Mouse (Mus musculus) hindbrain, embryonic 15.5 days (tissue): Measurements from ENCODE around the gene Ppp1r9a. TPM values are rescaled to one million over a fixed set of nuclear protein-coding genes. Genes with fewer than 3 reads are reported as not detected.

Source experiments
- ATAC-seq: fragments of 200-750 bp; cut with Nextera tagmentation; 2 replicates; pipeline ENCODE4 v1.8.0; 2017; ENCODE audit warnings: low read depth, moderate number of reproducible peaks, moderate TSS enrichment; ENCODE audit not compliant: low FRiP score
- H3K27ac ChIP-seq: fragments of 300-500 bp; sonication (generic); replicated peaks from 2 replicates; pipeline ENCODE4 v1.5.1; 2015; ENCODE audit warnings: mild to moderate bottlenecking, inconsistent platforms
- H3K27me3 ChIP-seq: fragments of 300-500 bp; sonication (generic); 2 replicates; pipeline ENCODE4 v1.6.1; 2015; ENCODE audit warnings: control low read depth, inconsistent platforms
- H3K36me3 ChIP-seq: fragments of 300-500 bp; sonication (generic); 2 replicates; pipeline ENCODE4 v1.6.1; 2015; ENCODE audit warnings: control low read depth, inconsistent platforms
- H3K4me1 ChIP-seq: fragments of 300-500 bp; sonication (generic); replicated peaks from 2 replicates; pipeline ENCODE4 v1.6.1; 2015; ENCODE audit warnings: control low read depth, inconsistent platforms
- H3K4me2 ChIP-seq: fragments of 300-500 bp; sonication (generic); 2 replicates; pipeline ENCODE4 v1.6.1; 2015; ENCODE audit warnings: moderate library complexity, mild to moderate bottlenecking, inconsistent platforms
- H3K4me3 ChIP-seq: fragments of 300-500 bp; sonication (generic); 2 replicates; pipeline ENCODE4 v1.5.1; 2015; ENCODE audit warnings: mild to moderate bottlenecking, inconsistent platforms
- H3K9ac ChIP-seq: fragments of 300-500 bp; sonication (generic); 2 replicates; pipeline ENCODE4 v1.6.1; 2015; ENCODE audit warnings: inconsistent platforms
- H3K9me3 ChIP-seq: fragments of 300-500 bp; sonication (generic); 2 replicates; pipeline ENCODE4 v1.6.1; 2016; ENCODE audit warnings: control low read depth, inconsistent platforms
- WGBS: fragments of 180-500 bp; shearing (Covaris S2); methylation state at CpG from one replicate; pipeline ENCODE4 v1.1.7; 2015; 5-methylcytosine and 5-hydroxymethylcytosine counted together
- polyA plus RNA-seq: library from polyadenylated mRNA; unstranded; fragments of >200 nt; fragmentation: Nextera tagmentation; extraction: Ambion mirVana; gene quantifications from 2 replicates; pipeline ENCODE4 v1.2.1, GENCODE M21; 2015

The Ppp1r9a gene
- polyA plus RNA-seq, 1 experiment from 2014 or later = 36.1 TPM

DNA sequence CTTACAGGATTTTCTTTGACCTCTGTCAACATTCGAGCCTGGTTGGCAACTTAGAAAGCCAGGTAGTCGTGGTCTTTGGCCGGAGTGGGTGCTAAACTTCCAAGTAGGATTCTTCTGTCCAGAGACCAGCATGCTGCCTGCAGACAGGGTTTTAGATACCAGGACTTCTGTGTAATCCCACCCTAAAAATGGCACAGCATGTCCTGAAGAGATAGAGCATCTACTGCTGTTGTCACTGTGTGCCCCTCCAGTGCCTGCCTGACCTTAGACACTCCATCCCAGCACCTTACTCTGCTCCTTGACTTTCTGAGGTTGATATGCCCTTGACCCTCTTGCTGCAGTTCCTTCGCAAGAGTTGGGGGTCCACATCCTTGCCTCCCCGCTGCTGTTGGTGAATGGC is 127.2 kb downstream of the Ppp1r9a start:
- no peak overlapping the region for H3K27ac ChIP-seq
- no peak for ATAC-seq
- 86% methylated on average over 5 of the region's 5 CpGs for WGBS
- H3K27me3 ChIP-seq = no peaks in the 10 kb centered on the region
- no peak overlapping the region for H3K4me3 ChIP-seq
- no peaks in the 10 kb centered on the region for H3K9me3 ChIP-seq
- no peak overlapping the region for H3K4me2 ChIP-seq
- H3K36me3 ChIP-seq = no peaks in the 10 kb centered on the region
- no peaks in the 10 kb centered on the region for H3K4me1 ChIP-seq
- H3K9ac ChIP-seq = no peak overlapping the region

GRCm38 (mm10) chr6:5032986-5033633 is 130.4 kb downstream of the Ppp1r9a start:
- H3K27me3 ChIP-seq = no peaks in the 10 kb centered on the region
- H3K9me3 ChIP-seq = no peaks in the 10 kb centered on the region
- no peak for ATAC-seq
- H3K4me3 ChIP-seq = no peak overlapping the region
- 0 out of 2 replicates have a peak, but pooled peaks cover 6% of the 10 kb centered on the region for H3K4me1 ChIP-seq
- no peak overlapping the region for H3K9ac ChIP-seq
- no peak overlapping the region for H3K4me2 ChIP-seq
- H3K27ac ChIP-seq = no peak overlapping the region
- 93% methylated on average over 5 of the region's 5 CpGs for WGBS
- no peaks in the 10 kb centered on the region for H3K36me3 ChIP-seq

GRCm38 (mm10) chr6:5037225-5037624 is 134.5 kb downstream of the Ppp1r9a start:
- no peak overlapping the region for H3K9ac ChIP-seq
- no peaks in the 10 kb centered on the region for H3K27me3 ChIP-seq
- H3K36me3 ChIP-seq = no peaks in the 10 kb centered on the region
- 68% methylated on average over 4 of the region's 4 CpGs for WGBS
- H3K9me3 ChIP-seq = no peaks in the 10 kb centered on the region
- no peak overlapping the region for H3K4me2 ChIP-seq
- 0 out of 2 replicates have a peak, but pooled peaks cover 6% of the 10 kb centered on the region for H3K4me1 ChIP-seq
- ATAC-seq = no peak; the same call in 1 of the 2 replicates
- no peak overlapping the region for H3K27ac ChIP-seq
- H3K4me3 ChIP-seq = no peak overlapping the region

DNA sequence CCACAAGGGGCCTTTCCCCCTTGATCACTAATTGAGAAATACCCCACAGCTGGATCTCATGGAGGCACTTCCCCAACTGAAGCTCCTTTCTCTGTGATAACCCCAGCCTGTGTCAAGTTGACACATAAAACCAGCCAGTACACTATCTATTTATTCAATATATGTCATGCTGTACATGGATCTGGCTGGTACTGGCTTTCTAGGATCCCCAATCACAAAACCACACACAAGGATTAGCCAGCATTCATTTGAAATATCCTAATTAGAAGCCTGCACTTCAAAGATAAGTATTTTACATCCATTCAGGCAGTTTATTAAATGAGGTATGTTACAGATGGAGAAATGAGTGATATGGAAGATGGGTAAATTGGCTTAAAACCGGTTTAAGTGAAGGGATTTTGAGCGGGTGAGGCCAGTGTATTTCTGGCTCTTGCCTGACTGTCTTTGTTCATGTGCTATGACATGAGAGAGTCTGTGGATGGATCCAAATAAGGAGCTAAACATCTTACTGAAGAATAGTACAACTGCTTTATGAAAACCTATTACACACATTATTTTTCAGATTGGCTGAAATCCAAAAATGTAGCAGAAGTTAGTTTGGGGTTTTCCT is 135.5 kb downstream of the Ppp1r9a start:
- H3K9ac ChIP-seq = no peak overlapping the region
- 0 out of 2 replicates have a peak, but pooled peaks cover 6% of the 10 kb centered on the region for H3K4me1 ChIP-seq
- WGBS = 90% methylated on average over 2 of the region's 2 CpGs
- no peaks in the 10 kb centered on the region for H3K36me3 ChIP-seq
- no peak overlapping the region for H3K4me2 ChIP-seq
- H3K27me3 ChIP-seq = no peaks in the 10 kb centered on the region
- H3K9me3 ChIP-seq = no peaks in the 10 kb centered on the region
- ATAC-seq = no peak
- H3K27ac ChIP-seq = no peak overlapping the region
- H3K4me3 ChIP-seq = no peak overlapping the region

DNA sequence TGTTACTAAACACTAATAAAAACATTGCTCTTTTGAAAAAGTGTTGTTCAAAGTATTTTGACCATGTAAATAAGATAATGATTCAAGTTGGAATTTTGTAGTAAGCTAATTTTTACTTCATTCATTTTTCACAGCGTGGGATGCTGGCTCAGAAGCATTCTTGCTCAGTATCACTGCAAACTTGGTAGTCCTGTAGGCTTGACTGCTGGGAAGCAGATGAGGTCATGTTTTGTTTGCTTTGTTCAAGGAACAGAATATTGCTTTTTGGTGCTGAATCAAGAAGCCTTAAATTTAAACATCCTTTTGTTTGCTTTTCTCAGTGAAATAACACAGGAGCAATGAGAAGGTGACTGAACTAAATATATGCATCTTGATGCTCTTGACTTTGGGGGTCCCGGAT is 136.6 kb downstream of the Ppp1r9a start:
- WGBS = 76% methylated on average over 2 of the region's 2 CpGs
- no peak overlapping the region for H3K4me2 ChIP-seq
- no peak for ATAC-seq
- H3K36me3 ChIP-seq = no peaks in the 10 kb centered on the region
- H3K4me3 ChIP-seq = no peak overlapping the region
- H3K4me1 ChIP-seq = 0 out of 2 replicates have a peak, but pooled peaks cover 6% of the 10 kb centered on the region
- H3K9ac ChIP-seq = no peak overlapping the region
- H3K27me3 ChIP-seq = no peaks in the 10 kb centered on the region
- H3K27ac ChIP-seq = no peak overlapping the region
- H3K9me3 ChIP-seq = no peaks in the 10 kb centered on the region

- Histone ChIP-seq H3K4me3 (no peak overlapping the region), H3K36me3 (no peaks in the 10 kb centered on the region), H3K27me3 (no peaks in the 10 kb centered on the region), H3K27ac (no peak overlapping the region), H3K9ac (no peak overlapping the region), H3K4me1 (no peaks in the 10 kb centered on the region), H3K9me3 (no peaks in the 10 kb centered on the region), H3K4me2 (no peak overlapping the region)
- WGBS = over 99% methylated on average over 6 of the region's 6 CpGs
- no peak for ATAC-seq
These were observed 143.1 kb downstream of the Ppp1r9a start for GRCm38 (mm10) chr6:5045854-5046253.

GRCm38 (mm10) chr6:5048025-5048424 is 145.3 kb downstream of the Ppp1r9a start:
- no peaks in the 10 kb centered on the region for H3K27me3 ChIP-seq
- WGBS = 95% methylated on average over 3 of the region's 3 CpGs
- H3K27ac ChIP-seq = no peak overlapping the region
- H3K4me3 ChIP-seq = no peak overlapping the region
- H3K4me2 ChIP-seq = no peak overlapping the region
- no peaks in the 10 kb centered on the region for H3K36me3 ChIP-seq
- ATAC-seq = no peak
- H3K4me1 ChIP-seq = no peaks in the 10 kb centered on the region
- no peaks in the 10 kb centered on the region for H3K9me3 ChIP-seq
- no peak overlapping the region for H3K9ac ChIP-seq

DNA sequence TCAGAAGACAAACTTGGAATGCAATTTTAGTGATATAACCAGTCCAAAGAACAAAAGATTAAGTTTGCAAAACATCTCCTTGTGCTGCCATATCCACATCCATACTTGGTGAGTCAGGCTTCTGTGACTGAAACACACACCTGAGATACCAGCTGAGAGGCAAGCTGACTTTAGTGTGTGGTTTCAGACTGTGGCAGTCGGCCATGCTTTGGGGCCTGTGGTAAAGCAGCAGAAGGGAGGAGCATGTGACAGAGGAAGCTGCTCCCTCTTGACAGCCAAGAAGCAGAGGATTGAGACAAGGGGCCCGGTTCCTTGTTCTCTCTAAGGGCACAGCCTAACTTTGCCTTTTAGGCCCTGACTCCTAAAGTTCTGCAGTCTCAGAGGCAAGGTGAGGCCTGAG is 149.6 kb downstream of the Ppp1r9a start:
- no peak overlapping the region for H3K9ac ChIP-seq
- WGBS = 79% methylated on average over 2 of the region's 2 CpGs
- no peak overlapping the region for H3K27ac ChIP-seq
- no peaks in the 10 kb centered on the region for H3K9me3 ChIP-seq
- H3K4me1 ChIP-seq = no peaks in the 10 kb centered on the region
- no peak overlapping the region for H3K4me3 ChIP-seq
- H3K36me3 ChIP-seq = no peaks in the 10 kb centered on the region
- no peak overlapping the region for H3K4me2 ChIP-seq
- ATAC-seq = no peak
- H3K27me3 ChIP-seq = no peaks in the 10 kb centered on the region

DNA sequence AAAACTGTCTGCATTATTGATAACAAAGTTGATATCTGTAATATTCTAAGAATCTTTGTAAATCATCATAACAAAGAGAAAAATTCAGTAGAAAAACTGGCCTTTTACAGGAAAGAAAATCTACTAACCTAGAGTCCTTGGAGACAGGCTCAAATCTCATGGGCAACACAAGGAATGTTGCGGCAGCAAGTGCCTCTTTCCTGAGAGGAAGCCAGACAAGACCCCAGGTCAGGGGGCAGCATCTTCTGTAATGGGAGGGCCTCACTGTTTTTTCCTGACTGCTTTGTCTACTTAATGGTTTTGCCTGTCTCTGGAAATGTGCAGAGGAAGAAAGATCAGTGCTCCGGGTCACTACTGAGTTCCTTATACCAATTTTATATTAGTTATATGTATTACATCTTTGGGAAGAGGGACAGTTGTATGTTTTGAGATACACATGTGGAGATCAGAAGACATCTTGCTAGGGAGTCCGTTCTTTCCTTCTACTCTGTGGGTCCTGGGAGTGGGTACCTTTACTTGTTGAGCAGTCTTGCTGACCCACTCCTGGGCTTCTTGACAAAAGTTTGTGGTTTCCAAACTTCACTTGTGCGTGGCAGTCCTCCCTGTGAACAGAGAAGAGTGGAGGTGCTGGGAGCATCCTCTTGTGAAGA is 151.9 kb downstream of the Ppp1r9a start:
- no peaks in the 10 kb centered on the region for H3K4me1 ChIP-seq
- H3K4me2 ChIP-seq = no peak overlapping the region
- H3K9me3 ChIP-seq = no peaks in the 10 kb centered on the region
- WGBS = 82% methylated on average over 4 of the region's 4 CpGs
- H3K27ac ChIP-seq = no peak overlapping the region
- no peaks in the 10 kb centered on the region for H3K36me3 ChIP-seq
- no peaks in the 10 kb centered on the region for H3K27me3 ChIP-seq
- H3K4me3 ChIP-seq = no peak overlapping the region
- no peak overlapping the region for H3K9ac ChIP-seq
- no peak for ATAC-seq

DNA sequence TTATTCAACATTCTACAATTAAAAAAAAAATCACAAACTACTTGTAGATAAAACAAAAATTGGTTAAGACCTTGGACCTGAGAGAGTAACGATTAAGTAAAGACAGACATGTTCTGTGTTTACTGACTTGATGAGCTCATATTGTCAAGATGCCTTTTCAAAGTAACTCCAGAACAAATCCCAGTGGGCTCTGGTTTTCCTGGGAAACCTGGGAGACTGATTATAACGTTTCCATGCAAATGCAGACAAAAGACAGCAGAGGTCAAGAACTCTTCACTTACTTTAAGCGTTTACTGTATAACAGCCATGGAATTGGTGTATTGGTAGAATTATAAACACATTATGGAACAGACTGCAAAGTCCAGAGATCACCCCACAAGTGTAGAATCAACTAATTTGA is 172.0 kb downstream of the Ppp1r9a start:
- no peak overlapping the region for H3K4me2 ChIP-seq
- no peak overlapping the region for H3K4me3 ChIP-seq
- 62% methylated on average over 3 of the region's 3 CpGs for WGBS
- no peak overlapping the region for H3K9ac ChIP-seq
- no peaks in the 10 kb centered on the region for H3K9me3 ChIP-seq
- H3K4me1 ChIP-seq = no peaks in the 10 kb centered on the region
- H3K36me3 ChIP-seq = 0 out of 2 replicates have a peak, but pooled peaks cover 4% of the 10 kb centered on the region
- H3K27ac ChIP-seq = no peak overlapping the region
- no peaks in the 10 kb centered on the region for H3K27me3 ChIP-seq
- ATAC-seq = no peak

- ATAC-seq = no peak
- 0 out of 2 replicates have a peak, but pooled peaks cover 6% of the 10 kb centered on the region for H3K4me1 ChIP-seq
- WGBS = 89% methylated on average over 7 of the region's 7 CpGs
- no peak overlapping the region for H3K4me3 ChIP-seq
- H3K27me3 ChIP-seq = no peaks in the 10 kb centered on the region
- H3K4me2 ChIP-seq = no peak overlapping the region
- H3K9me3 ChIP-seq = no peaks in the 10 kb centered on the region
- no peak overlapping the region for H3K9ac ChIP-seq
- no peak overlapping the region for H3K27ac ChIP-seq
- H3K36me3 ChIP-seq = 0 out of 2 replicates have a peak, but pooled peaks cover 4% of the 10 kb centered on the region
These were observed 173.0 kb downstream of the Ppp1r9a start for GRCm38 (mm10) chr6:5075680-5076079.

DNA sequence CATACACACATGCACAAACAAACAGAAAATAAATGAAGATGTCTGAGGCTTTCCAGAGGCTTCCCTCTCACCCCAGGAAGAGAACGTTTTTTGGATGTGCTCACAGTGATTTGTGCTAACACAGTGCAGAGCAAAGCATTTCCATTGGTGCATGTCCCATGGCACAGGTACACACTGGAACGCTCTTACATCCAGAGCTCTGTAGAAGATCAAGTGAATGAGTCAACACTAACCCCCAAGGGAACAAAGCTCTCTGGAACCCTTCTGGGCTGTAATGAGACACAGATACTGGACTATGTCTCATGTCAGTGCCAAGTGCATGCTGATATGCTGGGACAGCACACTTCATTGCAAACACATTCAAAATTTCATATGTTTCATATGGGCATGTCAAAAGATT is 175.3 kb downstream of the Ppp1r9a start:
- 0 out of 2 replicates have a peak, but pooled peaks cover 4% of the 10 kb centered on the region for H3K36me3 ChIP-seq
- no peaks in the 10 kb centered on the region for H3K9me3 ChIP-seq
- no peaks in the 10 kb centered on the region for H3K27me3 ChIP-seq
- H3K4me1 ChIP-seq = peaks cover 6% of the 10 kb centered on the region; the same call in 1 of the 2 replicates
- H3K4me3 ChIP-seq = no peak overlapping the region
- 87% methylated on average over 2 of the region's 2 CpGs for WGBS
- no peak overlapping the region for H3K27ac ChIP-seq
- H3K4me2 ChIP-seq = no peak overlapping the region
- no peak overlapping the region for H3K9ac ChIP-seq
- no peak for ATAC-seq
